Mouse (Mus musculus): ENCODE results near the gene Actr6. TPM values are rescaled to one million over a fixed set of nuclear protein-coding genes. Genes with fewer than 3 reads are reported as not detected.

The Actr6 gene
- total and polyA plus RNA-seq, 3 experiments: 11.7 to 48.4 (median 18.0) TPM

DNA sequence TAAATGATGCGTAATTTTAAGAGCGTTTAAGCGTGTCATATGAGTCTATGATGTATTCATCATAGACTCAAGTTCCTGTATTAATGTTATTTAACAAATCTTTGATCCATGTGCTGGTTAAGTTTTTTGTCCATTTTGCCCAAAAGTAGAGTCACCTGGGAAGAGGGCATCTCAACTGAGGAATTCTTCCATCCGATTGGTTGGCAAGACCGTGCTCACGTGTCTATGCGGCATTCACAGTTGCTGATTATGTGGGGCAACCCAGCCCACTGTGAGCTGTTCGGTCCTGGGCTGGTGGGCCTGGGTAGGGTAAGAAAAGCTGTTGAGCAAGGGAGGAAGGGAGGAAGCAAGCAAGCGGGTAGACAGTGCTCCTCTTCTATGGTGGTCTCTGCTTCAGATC is 6.3 kb upstream of the Actr6 start:
- in situ Hi-C loops (cut with MboI; ENCODE audit: low pct_ligation_motif_present, low pct_unique_long_range_greater_than_20kb, low sequenced_read_pairs): no loop called here
- dilution Hi-C loops (cut with MboI; ENCODE audit: extremely low pct_ligation_motif_present, extremely low pct_unique_long_range_greater_than_20kb, low sequenced_read_pairs): no loop called here
- TF ChIP-seq MAX (IDR thresholded peaks at IDR 0.05; ENCODE audit: low read length): no peak
- no peak for TF ChIP-seq E2F4 (IDR thresholded peaks at IDR 0.05; ENCODE audit: insufficient replicate concordance, low read depth, low read length)
- TF ChIP-seq EP300 (IDR thresholded peaks at IDR 0.05; ENCODE audit: low read length): no peak
- TF ChIP-seq KAT2A (IDR thresholded peaks at IDR 0.05; ENCODE audit: insufficient replicate concordance, low read length): no peak
- TF ChIP-seq POLR2A (IDR thresholded peaks at IDR 0.05; ENCODE audit: low read depth, low read length): no peak
- TF ChIP-seq ZNF384 (IDR thresholded peaks at IDR 0.05; ENCODE audit: low read depth, low read length): no peak
- no peak for TF ChIP-seq MYC (IDR thresholded peaks at IDR 0.05; ENCODE audit: low read depth, low read length)
- TF ChIP-seq TBP (conservative IDR thresholded peaks at IDR 0.05; ENCODE audit: low read depth, low read length): no peak

DNA sequence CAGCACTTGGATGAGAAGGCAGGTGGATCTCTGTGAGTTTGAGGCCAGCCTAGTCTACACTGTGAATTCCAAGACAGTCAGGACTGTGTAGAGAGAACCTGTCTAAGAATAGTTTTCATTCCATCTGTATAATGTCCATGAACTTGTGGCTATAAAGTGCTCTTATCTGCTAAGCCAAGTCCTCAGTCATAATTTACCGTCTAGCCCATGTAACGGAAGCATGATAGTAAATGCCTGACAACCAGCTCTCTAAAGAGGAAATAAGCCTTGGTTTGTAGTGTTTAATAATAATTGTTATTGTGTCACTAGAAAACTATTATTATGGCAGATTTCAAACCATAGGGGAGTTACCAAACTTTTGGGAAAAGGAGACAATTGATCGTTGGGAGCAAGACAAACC is 5.8 kb upstream of the Actr6 start:
- Histone ChIP-seq H3K4me1 (ENCODE audit: control insufficient read depth in 1 of 2, insufficient read depth in 2 of 2) (peaks cover 2 to 9% of the 10 kb centered on the region in 2 experiments; a peak in 2 of 4 replicates), H3K27ac (ENCODE audit: insufficient read depth, low read depth) (no peak overlapping the region), H3K9me3 (replicated peaks; ENCODE audit: low read length) (no peaks in the 10 kb centered on the region), H3K27me3 (replicated peaks) (peaks cover 3% of the 10 kb centered on the region), H3K79me2 (replicated peaks; ENCODE audit: control insufficient read depth, extremely low read depth, insufficient read depth, poor library complexity, severe bottlenecking) (no peaks in the 10 kb centered on the region), H3K36me3 (replicated peaks in 1 of 2; ENCODE audit: control insufficient read depth in 1 of 2, insufficient read depth in 1 of 2, low read length in 1 of 2) (no peaks in the 10 kb centered on the region), H3K9ac (ENCODE audit: insufficient read depth, low read depth) (no peak overlapping the region), H3K4me3 (replicated peaks in 1 of 3; ENCODE audit: low read depth in 2 of 3, low read length in 2 of 3, poor library complexity in 1 of 3) (no peak overlapping the region), H3K4me2 (ENCODE audit: insufficient read depth, low read depth, poor library complexity, severe bottlenecking) (no peak overlapping the region)
- in situ Hi-C loops (cut with MboI; ENCODE audit: low pct_ligation_motif_present, low pct_unique_long_range_greater_than_20kb, low sequenced_read_pairs) (no loop called here), dilution Hi-C loops (cut with MboI; ENCODE audit: extremely low pct_ligation_motif_present, extremely low pct_unique_long_range_greater_than_20kb, low sequenced_read_pairs) (no loop called here)
- TF ChIP-seq BHLHE40 (IDR thresholded peaks at IDR 0.05; ENCODE audit: low read depth, low read length) (no peak), UBTF (IDR thresholded peaks at IDR 0.05; ENCODE audit: low read depth, low read length) (no peak), ZC3H11A (IDR thresholded peaks at IDR 0.05; ENCODE audit: low read depth, low read length) (no peak), CHD1 (IDR thresholded peaks at IDR 0.05; ENCODE audit: low read depth, low read length) (no peak), USF2 (conservative IDR thresholded peaks at IDR 0.05; ENCODE audit: low read depth, low read length) (no peak), POLR2A (IDR thresholded peaks at IDR 0.05; ENCODE audit: low read depth, low read length) (no peak), TCF12 (IDR thresholded peaks at IDR 0.05; ENCODE audit: low read depth, low read length) (no peak), JUND (conservative IDR thresholded peaks at IDR 0.05; ENCODE audit: low read depth, low read length) (no peak), HCFC1 (IDR thresholded peaks at IDR 0.05; ENCODE audit: low read depth, low read length) (no peak), CTCF (conservative IDR thresholded peaks at IDR 0.05 in 1 of 2, IDR thresholded peaks at IDR 0.05 in 1 of 2; ENCODE audit: low read depth in 2 of 2, low read length in 2 of 2) (no peak), CHD2 (IDR thresholded peaks at IDR 0.05; ENCODE audit: low read length) (no peak), KAT2A (IDR thresholded peaks at IDR 0.05; ENCODE audit: insufficient replicate concordance, low read length) (no peak)
- no peak for DNase-seq (ENCODE audit: extremely low read depth)

More for the DNA sequence above, 6.3 kb upstream of the Actr6 start:
- Histone ChIP-seq H3K4me1 (ENCODE audit: control insufficient read depth in 1 of 2, insufficient read depth in 2 of 2) (peaks cover 2 to 8% of the 10 kb centered on the region in 2 experiments; a peak in 2 of 4 replicates), H3K27ac (ENCODE audit: insufficient read depth, low read depth) (no peak overlapping the region), H3K9me3 (replicated peaks; ENCODE audit: low read length) (no peaks in the 10 kb centered on the region), H3K27me3 (replicated peaks) (peaks cover 3% of the 10 kb centered on the region), H3K36me3 (replicated peaks in 1 of 2; ENCODE audit: control insufficient read depth in 1 of 2, insufficient read depth in 1 of 2, low read length in 1 of 2) (no peaks in the 10 kb centered on the region), H3K4me2 (ENCODE audit: insufficient read depth, low read depth, poor library complexity, severe bottlenecking) (no peak overlapping the region), H3K79me2 (replicated peaks; ENCODE audit: control insufficient read depth, extremely low read depth, insufficient read depth, poor library complexity, severe bottlenecking) (no peaks in the 10 kb centered on the region), H3K4me3 (replicated peaks in 1 of 3; ENCODE audit: low read depth in 2 of 3, low read length in 2 of 3, poor library complexity in 1 of 3) (no peak overlapping the region), H3K9ac (ENCODE audit: insufficient read depth, low read depth) (no peak overlapping the region)
- no peak for DNase-seq (ENCODE audit: extremely low read depth)
